Mouse (Mus musculus) neural tube, embryonic 11.5 days (tissue): ENCODE results near the gene Kcnj15. TPM values are rescaled to one million over a fixed set of nuclear protein-coding genes. Genes with fewer than 3 reads are reported as not detected.

Source experiments
- ATAC-seq: fragments of 200-750 bp; cut with Nextera tagmentation; 2 replicates; pipeline ENCODE4 v1.8.0; 2017; ENCODE audit warnings: moderate number of reproducible peaks, mild to moderate bottlenecking, moderate TSS enrichment, moderate library complexity; ENCODE audit not compliant: insufficient read depth, low FRiP score, low TSS enrichment
- DNase-seq: peaks from one replicate; pipeline ENCODE4 v3.0.0-alpha.2; 2015; ENCODE audit warnings: low spot score
- H3K27ac ChIP-seq: fragments of 300-500 bp; sonication (generic); 2 replicates; pipeline ENCODE4 v1.5.1; 2014; ENCODE audit warnings: low read depth, mild to moderate bottlenecking, low read length
- H3K27me3 ChIP-seq: fragments of 300-500 bp; sonication (generic); 2 replicates; pipeline ENCODE4 v1.6.1; 2014; ENCODE audit warnings: mild to moderate bottlenecking, low read length, mixed read lengths; ENCODE audit not compliant: control insufficient read depth, insufficient read depth
- H3K36me3 ChIP-seq: fragments of 300-500 bp; sonication (generic); 2 replicates; pipeline ENCODE4 v1.6.1; 2014; ENCODE audit warnings: mild to moderate bottlenecking, low read length, moderate library complexity, mixed read lengths; ENCODE audit not compliant: control insufficient read depth, insufficient read depth
- H3K4me1 ChIP-seq: fragments of 300-500 bp; sonication (generic); 2 replicates; pipeline ENCODE4 v1.6.1; 2014; ENCODE audit warnings: low read length, mixed read lengths; ENCODE audit not compliant: control insufficient read depth, insufficient read depth
- H3K4me2 ChIP-seq: fragments of 300-500 bp; sonication (generic); 2 replicates; pipeline ENCODE4 v1.6.1; 2014; ENCODE audit warnings: low read depth, mild to moderate bottlenecking, moderate library complexity
- H3K4me3 ChIP-seq: fragments of 300-500 bp; sonication (generic); 2 replicates; pipeline ENCODE4 v1.5.1; 2014; ENCODE audit warnings: low read depth, low read length
- H3K9ac ChIP-seq: fragments of 300-500 bp; sonication (generic); 2 replicates; pipeline ENCODE4 v1.6.1; 2014; ENCODE audit warnings: mild to moderate bottlenecking, low read length
- H3K9me3 ChIP-seq: fragments of 300-500 bp; sonication (generic); 2 replicates; pipeline ENCODE4 v1.6.1; 2016; ENCODE audit warnings: low read length; ENCODE audit not compliant: control insufficient read depth
- WGBS: fragments of 180-500 bp; shearing (Covaris S2); extraction: QIAGEN DNeasy Blood & Tissue Kit; methylation state at CpG from one replicate; pipeline ENCODE4 v1.1.7; 2014; 5-methylcytosine and 5-hydroxymethylcytosine counted together
- polyA plus RNA-seq: library from polyadenylated mRNA; unstranded; fragments of >200 nt; fragmentation: Nextera tagmentation; extraction: Ambion mirVana; gene quantifications from 2 replicates; pipeline ENCODE4 v1.2.1, GENCODE M21; 2014

Gene Kcnj15
- polyA plus RNA-seq, 1 experiment from 2014 or later = 0.21 TPM

DNA sequence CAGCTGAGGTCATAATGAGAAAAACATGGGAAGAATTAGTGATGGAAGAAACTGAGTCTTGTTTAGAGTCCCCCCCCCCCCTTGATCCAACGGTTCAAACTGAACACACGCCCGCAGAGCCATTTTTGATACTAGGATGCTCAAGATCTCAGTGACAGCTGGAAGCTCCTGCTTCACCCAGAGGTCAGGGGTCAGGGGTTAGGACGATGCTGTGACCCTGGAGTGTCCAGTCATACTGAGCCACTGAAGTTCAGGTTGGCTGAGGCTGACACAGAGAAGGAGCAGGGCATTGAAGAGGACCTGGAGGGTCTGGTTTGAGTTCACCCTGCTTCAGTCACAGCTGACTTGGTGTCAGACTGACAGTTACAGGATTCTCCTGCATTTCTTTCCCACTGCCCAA is 4.4 kb downstream of the Kcnj15 start:
- no peaks in the 10 kb centered on the region for H3K4me1 ChIP-seq
- 55% methylated on average over 4 of the region's 4 CpGs for WGBS
- H3K4me3 ChIP-seq = no peak overlapping the region
- no peak overlapping the region for H3K27ac ChIP-seq
- H3K36me3 ChIP-seq = no peaks in the 10 kb centered on the region
- no peaks in the 10 kb centered on the region for H3K27me3 ChIP-seq
- no peak overlapping the region for H3K9ac ChIP-seq
- H3K4me2 ChIP-seq = no peak overlapping the region
- DNase-seq = no peak
- H3K9me3 ChIP-seq = no peaks in the 10 kb centered on the region
- no peak for ATAC-seq

DNA sequence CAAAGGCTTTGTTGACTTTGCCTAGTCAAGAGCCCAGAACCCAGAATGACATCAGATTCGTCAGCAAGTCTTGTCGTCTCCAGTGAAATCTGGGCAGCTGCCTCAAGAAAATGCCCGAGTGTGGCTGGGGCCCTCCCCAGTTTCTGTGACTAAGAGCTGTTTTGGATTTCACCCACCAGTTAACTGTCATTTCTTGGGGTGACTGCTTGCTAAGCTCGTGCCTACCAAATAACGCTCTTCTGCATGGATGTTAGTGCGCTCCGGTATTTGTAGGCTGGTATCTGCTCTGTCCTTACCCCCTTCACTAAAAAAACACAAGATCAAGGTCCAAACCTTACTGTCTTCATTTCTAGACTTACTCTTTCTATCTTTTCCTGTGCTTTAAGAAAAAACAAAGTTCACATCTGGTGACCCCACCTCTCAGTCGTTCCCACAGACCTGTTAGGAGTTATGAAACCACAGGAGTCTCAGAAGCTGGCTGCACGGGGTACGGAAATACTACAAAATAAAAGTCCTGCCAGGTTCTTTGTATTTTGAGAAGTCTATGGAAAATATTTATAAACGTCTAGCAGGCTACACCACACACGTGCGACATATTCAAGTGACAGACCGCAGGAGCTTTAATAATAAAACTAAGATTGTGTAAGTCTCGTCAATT is 5.5 kb downstream of the Kcnj15 start:
- Histone ChIP-seq H3K9me3 (no peaks in the 10 kb centered on the region), H3K4me3 (no peak overlapping the region), H3K4me2 (no peak overlapping the region), H3K36me3 (no peaks in the 10 kb centered on the region), H3K27ac (no peak overlapping the region), H3K9ac (no peak overlapping the region), H3K27me3 (no peaks in the 10 kb centered on the region), H3K4me1 (no peaks in the 10 kb centered on the region)
- ATAC-seq = no peak
- DNase-seq = no peak
- 71% methylated on average over 15 of the region's 15 CpGs for WGBS

DNA sequence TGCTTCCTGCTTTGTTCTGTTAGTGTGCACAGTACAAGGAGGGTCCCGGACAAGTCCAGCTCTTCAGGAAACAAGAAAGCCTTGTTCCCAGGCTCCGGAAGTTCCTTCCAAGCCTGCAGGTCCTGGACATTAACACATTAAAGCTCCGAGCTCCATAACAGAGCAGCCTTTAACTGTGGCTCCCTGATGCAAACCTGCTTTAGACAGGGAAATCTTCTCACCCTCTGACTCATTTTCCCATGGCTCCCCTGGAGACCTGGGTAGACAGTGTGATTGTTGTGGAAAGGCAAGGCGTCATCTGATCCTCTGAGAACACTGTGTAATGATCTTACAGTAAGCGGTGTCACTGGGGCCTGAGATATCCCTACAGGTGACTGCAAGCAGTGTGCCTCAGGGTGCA is 7.0 kb downstream of the Kcnj15 start:
- WGBS = 60% methylated on average over 5 of the region's 5 CpGs
- no peaks in the 10 kb centered on the region for H3K36me3 ChIP-seq
- H3K27me3 ChIP-seq = no peaks in the 10 kb centered on the region
- H3K4me2 ChIP-seq = no peak overlapping the region
- no peaks in the 10 kb centered on the region for H3K9me3 ChIP-seq
- H3K9ac ChIP-seq = no peak overlapping the region
- no peak overlapping the region for H3K27ac ChIP-seq
- H3K4me3 ChIP-seq = no peak overlapping the region
- DNase-seq (no peak), ATAC-seq (no peak)
- no peaks in the 10 kb centered on the region for H3K4me1 ChIP-seq

DNA sequence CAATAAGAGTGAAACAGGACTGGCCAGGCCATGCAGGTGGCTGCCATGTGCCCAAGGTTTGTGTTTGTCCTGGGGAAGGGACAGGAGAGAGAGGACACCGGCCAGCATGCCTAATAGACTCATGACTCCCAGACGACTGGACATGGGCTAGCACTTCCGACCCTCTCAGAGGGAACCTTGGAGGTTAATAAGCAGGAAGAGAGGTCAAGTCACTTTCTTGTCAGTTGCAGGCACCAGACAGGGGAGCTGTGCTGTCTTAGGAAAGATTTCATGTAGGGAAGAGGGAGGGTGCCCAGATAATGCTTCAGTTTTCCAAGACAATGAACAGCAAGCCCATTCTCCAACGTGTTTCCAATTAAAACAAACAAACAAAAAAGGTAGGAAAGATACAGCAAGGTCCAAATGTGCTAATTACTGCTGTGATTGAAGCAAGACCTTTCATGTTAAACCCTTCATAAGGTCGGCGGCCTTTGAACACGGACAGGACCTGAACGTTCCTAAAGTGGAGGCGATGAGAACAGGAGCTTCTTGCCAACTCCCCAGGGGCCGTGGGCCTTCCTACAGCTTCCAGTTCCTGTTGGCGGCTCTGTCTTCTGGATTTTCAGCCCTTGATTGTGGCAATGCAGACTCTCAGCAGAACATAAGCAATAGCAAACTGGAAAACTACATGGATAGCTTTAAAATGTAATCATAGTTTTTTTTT is 10.3 kb downstream of the Kcnj15 start:
- 50% methylated on average over 11 of the region's 11 CpGs for WGBS
- Histone ChIP-seq H3K4me3 (no peak overlapping the region), H3K27me3 (no peaks in the 10 kb centered on the region), H3K4me2 (no peak overlapping the region), H3K9ac (no peak overlapping the region), H3K9me3 (no peaks in the 10 kb centered on the region), H3K4me1 (no peaks in the 10 kb centered on the region), H3K27ac (no peak overlapping the region), H3K36me3 (no peaks in the 10 kb centered on the region)
- DNase-seq (no peak), ATAC-seq (no peak)

DNA sequence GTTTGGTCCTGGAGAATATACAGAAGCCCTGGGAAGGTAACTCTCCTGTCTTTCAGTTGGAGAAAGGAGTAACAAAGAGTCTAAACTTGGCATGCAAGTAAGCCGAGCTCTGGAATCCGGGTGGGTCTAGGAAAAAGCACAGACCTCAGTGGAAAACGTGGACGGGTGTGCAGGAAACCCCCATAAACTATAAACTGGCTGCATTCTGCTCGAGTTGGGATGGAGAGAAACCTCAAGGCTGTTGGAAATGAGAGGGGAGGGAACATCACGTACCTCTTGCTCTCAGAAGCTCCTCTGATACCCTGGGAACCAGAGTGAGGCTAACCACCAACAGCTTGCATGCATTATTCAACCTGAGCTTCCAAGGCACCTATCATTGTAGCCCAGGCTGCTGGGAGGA is 12.3 kb downstream of the Kcnj15 start:
- H3K9me3 ChIP-seq = no peaks in the 10 kb centered on the region
- no peaks in the 10 kb centered on the region for H3K4me1 ChIP-seq
- no peak overlapping the region for H3K9ac ChIP-seq
- no peak overlapping the region for H3K4me3 ChIP-seq
- ATAC-seq (no peak), DNase-seq (no peak)
- no peaks in the 10 kb centered on the region for H3K36me3 ChIP-seq
- H3K4me2 ChIP-seq = no peak overlapping the region
- H3K27ac ChIP-seq = no peak overlapping the region
- WGBS = 71% methylated on average over 6 of the region's 6 CpGs
- H3K27me3 ChIP-seq = no peaks in the 10 kb centered on the region

DNA sequence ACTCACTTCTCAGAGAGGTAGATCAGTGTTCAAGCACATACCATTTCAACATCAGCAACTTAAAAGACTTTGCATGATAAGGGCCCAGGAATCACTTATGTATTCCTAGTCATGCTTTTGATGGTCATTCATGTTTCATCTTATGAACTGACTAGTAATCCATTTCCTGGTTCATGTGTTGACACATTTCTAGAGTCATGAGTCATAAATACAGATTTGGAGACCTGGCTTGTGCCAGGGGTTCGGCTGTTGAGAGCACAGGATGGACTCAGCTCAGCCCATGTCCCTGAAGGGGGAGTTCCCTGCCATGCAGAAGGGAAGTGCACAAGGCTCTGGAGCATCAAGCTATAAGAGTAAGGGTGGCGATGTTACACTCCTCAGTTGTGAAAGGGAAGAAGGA is 15.7 kb downstream of the Kcnj15 start:
- no peaks in the 10 kb centered on the region for H3K36me3 ChIP-seq
- H3K27ac ChIP-seq = no peak overlapping the region
- no peaks in the 10 kb centered on the region for H3K9me3 ChIP-seq
- DNase-seq (no peak), ATAC-seq (no peak)
- H3K4me1 ChIP-seq = no peaks in the 10 kb centered on the region
- H3K4me3 ChIP-seq = no peak overlapping the region
- no peak overlapping the region for H3K9ac ChIP-seq
- H3K4me2 ChIP-seq = no peak overlapping the region
- 89% methylated on average over 2 of the region's 2 CpGs for WGBS
- H3K27me3 ChIP-seq = no peaks in the 10 kb centered on the region

DNA sequence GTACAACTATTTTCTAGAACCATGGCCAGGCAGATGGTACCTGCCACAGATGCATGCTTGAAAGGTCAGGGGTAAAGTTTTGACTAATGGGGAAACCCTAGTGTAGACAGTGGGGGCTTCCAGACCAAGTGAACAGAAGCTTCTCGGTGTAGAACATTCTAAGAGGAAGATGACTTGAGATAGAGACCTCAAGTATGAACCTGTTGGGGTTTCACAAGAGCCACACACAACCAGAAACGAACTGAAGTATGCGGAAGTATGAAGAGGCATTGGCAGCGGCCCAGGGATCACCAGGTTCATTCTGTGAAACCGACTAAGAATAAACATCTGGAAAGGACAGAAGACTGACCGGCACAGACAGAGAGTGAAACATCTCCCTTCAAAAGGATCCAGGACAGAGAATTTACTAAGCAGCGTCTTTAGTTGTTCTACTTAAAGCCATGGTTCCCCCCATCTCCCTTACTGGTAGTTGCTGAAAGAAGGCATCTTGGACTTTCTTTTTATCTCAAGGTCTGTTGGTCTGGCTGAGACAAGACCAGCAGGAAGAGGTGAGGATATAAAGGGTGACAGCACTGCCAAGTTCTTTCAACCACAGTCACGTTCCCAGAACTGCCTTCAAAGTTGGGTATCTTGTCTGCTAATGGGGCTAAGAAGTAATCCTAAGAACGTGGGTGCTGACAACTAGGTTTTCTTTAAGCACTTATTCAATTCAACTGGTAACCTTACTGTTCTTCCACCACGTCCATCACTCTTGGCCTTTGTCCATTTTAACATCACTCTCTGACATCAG is 18.6 kb downstream of the Kcnj15 start:
- no peak overlapping the region for H3K4me3 ChIP-seq
- no peak overlapping the region for H3K4me2 ChIP-seq
- DNase-seq = no peak
- no peak overlapping the region for H3K9ac ChIP-seq
- ATAC-seq = no peak
- H3K27me3 ChIP-seq = no peaks in the 10 kb centered on the region
- no peaks in the 10 kb centered on the region for H3K9me3 ChIP-seq
- H3K27ac ChIP-seq = no peak overlapping the region
- H3K4me1 ChIP-seq = no peaks in the 10 kb centered on the region
- H3K36me3 ChIP-seq = no peaks in the 10 kb centered on the region
- WGBS = 91% methylated on average over 10 of the region's 10 CpGs

DNA sequence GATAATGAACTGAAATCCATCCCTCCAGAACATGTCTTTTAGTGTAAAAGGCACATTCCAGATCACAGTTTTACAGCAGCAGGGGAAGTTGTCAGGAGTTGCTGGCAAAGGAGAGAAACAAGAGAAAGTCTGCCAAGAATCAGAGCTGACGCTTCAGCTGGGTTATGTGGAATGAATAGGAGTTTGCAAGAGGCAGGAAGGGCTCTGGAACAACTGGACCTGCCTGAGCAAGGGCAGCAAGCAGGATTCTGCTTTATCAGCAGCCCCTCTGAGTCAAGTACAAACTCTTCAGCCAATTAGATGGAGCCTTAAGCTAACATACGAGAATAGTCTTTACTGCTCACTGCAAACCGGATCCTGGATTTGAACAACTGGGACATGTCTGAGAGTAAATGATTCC is 21.7 kb downstream of the Kcnj15 start:
- WGBS = 87% methylated on average over 3 of the region's 3 CpGs
- no peak for ATAC-seq
- no peaks in the 10 kb centered on the region for H3K27me3 ChIP-seq
- H3K36me3 ChIP-seq = no peaks in the 10 kb centered on the region
- no peak overlapping the region for H3K27ac ChIP-seq
- no peaks in the 10 kb centered on the region for H3K4me1 ChIP-seq
- no peak overlapping the region for H3K4me2 ChIP-seq
- H3K9me3 ChIP-seq = no peaks in the 10 kb centered on the region
- no peak for DNase-seq
- H3K4me3 ChIP-seq = no peak overlapping the region
- no peak overlapping the region for H3K9ac ChIP-seq
